In genomic region chr17:25462236-25462875, GRCm38 (mm10) we compare ENCODE assay signal across 11 mouse cellular contexts. TPM values are rescaled to one million over a fixed set of nuclear protein-coding genes. Genes with fewer than 3 reads are reported as not detected.
DNase-seq lines count a peak whose midpoint lies in the region; ATAC-seq and TF ChIP-seq lines count a peak whose summit lies in the region.
"Had no signal": no experiment of that assay in that cellular context is flagged by ENCODE, and none has a peak within 500 bp of the region (broad histone marks: within the 10 kb centered on the region; RNA-seq: fewer than 3 reads in every experiment).

No protein-coding gene starts in this region.

- TF ChIP-seq CTCF in cerebellum, adult 2 months (IDR thresholded peaks at IDR 0.05; ENCODE audit: borderline replicate concordance, insufficient read depth, low read depth, low read length), result no peak

- 18% methylated on average over 9 of the region's 9 CpGs for WGBS in heart, embryonic 11.5 days (ENCODE audit: insufficient replicate concordance)
- WGBS in heart, embryonic 15.5 days, result 21% methylated on average over 9 of the region's 9 CpGs
- 7% methylated on average over 9 of the region's 9 CpGs for WGBS in limb, embryonic 15.5 days
- WGBS in cerebellum, adult 2 months, result 36% methylated on average over 9 of the region's 9 CpGs

- peak overlapping the region; percentile 59 for H3K9ac ChIP-seq in heart, embryonic 11.5 days (ENCODE audit: low read depth, low read length)
- H3K9ac ChIP-seq in heart, embryonic 15.5 days, result peak overlapping the region; percentile 14; the same call in 1 of the 2 replicates
- H3K9ac ChIP-seq in limb, embryonic 15.5 days, result no peak overlapping the region
- H3K9ac ChIP-seq: liver, embryonic 13.5 days had no signal

- no peaks in the 10 kb centered on the region for H3K36me3 ChIP-seq in heart, embryonic 11.5 days (ENCODE audit: control insufficient read depth, insufficient read depth, low read length)
- no peaks in the 10 kb centered on the region for H3K36me3 ChIP-seq in heart, embryonic 15.5 days
- H3K36me3 ChIP-seq in limb, embryonic 15.5 days, result no peaks in the 10 kb centered on the region
- H3K36me3 ChIP-seq: liver, embryonic 13.5 days had no signal

- DNase-seq in heart, adult 8-10 months (ENCODE audit: low spot score), result no peak
- peak; percentile 49 for DNase-seq in embryo, embryonic 11 days
- no peak for DNase-seq in gastrocnemius, postnatal 10 days
- DNase-seq in cerebellum, adult 2 months, result no peak
- DNase-seq in layer of hippocampus, adult 11-12 months (ENCODE audit: low spot score), result no peak
- DNase-seq: liver, embryonic 13.5 days; right cerebral cortex, adult 18-20 months had no signal

- no peak for TF ChIP-seq POLR2A in cerebellum, adult 2 months (IDR thresholded peaks at IDR 0.05; ENCODE audit: borderline replicate concordance, insufficient read depth, low read length)

- peak overlapping the region; percentile 97 for H3K27ac ChIP-seq in heart, embryonic 11.5 days (ENCODE audit: low read depth, low read length)
- H3K27ac ChIP-seq in heart, embryonic 15.5 days, result peak overlapping the region; percentile 96
- peak overlapping the region; percentile 38; the same call in 1 of the 2 replicates for H3K27ac ChIP-seq in limb, embryonic 15.5 days
- H3K27ac ChIP-seq in cerebellum, adult 2 months (ENCODE audit: insufficient read depth, low read length), result no peak overlapping the region
- H3K27ac ChIP-seq: liver, embryonic 13.5 days had no signal

- H3K27me3 ChIP-seq in heart, embryonic 11.5 days (ENCODE audit: control insufficient read depth, insufficient read depth, low read length), result no peaks in the 10 kb centered on the region
- no peaks in the 10 kb centered on the region for H3K27me3 ChIP-seq in heart, embryonic 15.5 days
- no peaks in the 10 kb centered on the region for H3K27me3 ChIP-seq in limb, embryonic 15.5 days
- H3K27me3 ChIP-seq in cerebellum, adult 2 months (ENCODE audit: control insufficient read depth, insufficient read depth, low read length), result no peaks in the 10 kb centered on the region
- H3K27me3 ChIP-seq: liver, embryonic 13.5 days had no signal

- no peaks in the 10 kb centered on the region for H3K9me3 ChIP-seq in heart, embryonic 11.5 days (replicated peaks; ENCODE audit: control insufficient read depth, low read length)
- no peaks in the 10 kb centered on the region for H3K9me3 ChIP-seq in heart, embryonic 15.5 days (replicated peaks)
- no peaks in the 10 kb centered on the region for H3K9me3 ChIP-seq in limb, embryonic 15.5 days
- H3K9me3 ChIP-seq: liver, embryonic 13.5 days had no signal

- ATAC-seq in heart, embryonic 11.5 days (replicated peaks; ENCODE audit: insufficient number of reproducible peaks, low FRiP score, low TSS enrichment), result peak; percentile 78
- ATAC-seq in heart, embryonic 15.5 days (replicated peaks; ENCODE audit: insufficient number of reproducible peaks, insufficient read depth, low FRiP score, low read depth), result peak; percentile 90
- ATAC-seq in limb, embryonic 15.5 days (ENCODE audit: insufficient number of reproducible peaks, low FRiP score, low TSS enrichment, low read depth), result peak; percentile 83

- peak overlapping the region; percentile 46 for H3K4me2 ChIP-seq in heart, embryonic 11.5 days
- peak overlapping the region; percentile 37; the same call in 1 of the 2 replicates for H3K4me2 ChIP-seq in heart, embryonic 15.5 days
- no peak overlapping the region for H3K4me2 ChIP-seq in limb, embryonic 15.5 days
- H3K4me2 ChIP-seq: liver, embryonic 13.5 days had no signal

- 0 out of 2 replicates have a peak overlapping the region, but pooled peaks have one; percentile 11 for H3K4me3 ChIP-seq in heart, embryonic 11.5 days (ENCODE audit: low read depth, low read length)
- peak overlapping the region; percentile 10; the same call in 1 of the 2 replicates for H3K4me3 ChIP-seq in heart, embryonic 15.5 days
- no peak overlapping the region for H3K4me3 ChIP-seq in limb, embryonic 15.5 days
- no peak overlapping the region for H3K4me3 ChIP-seq in cerebellum, adult 2 months (replicated peaks; ENCODE audit: insufficient read depth, low read depth, low read length)
- H3K4me3 ChIP-seq: liver, embryonic 13.5 days had no signal

- peaks cover 18% of the 10 kb centered on the region for H3K4me1 ChIP-seq in heart, embryonic 11.5 days (ENCODE audit: control insufficient read depth, insufficient read depth, low read length)
- H3K4me1 ChIP-seq in heart, embryonic 15.5 days (replicated peaks), result peaks cover 39% of the 10 kb centered on the region
- H3K4me1 ChIP-seq in limb, embryonic 15.5 days, result peaks cover 11% of the 10 kb centered on the region
- H3K4me1 ChIP-seq in cerebellum, adult 2 months (ENCODE audit: control insufficient read depth, insufficient read depth, low read length), result no peaks in the 10 kb centered on the region

RNA-seq across cellular contexts. Expression of gene Tekt4, which starts 7.9 kb away (rescaled TPM):
- 0.97 and 1.2 TPM in 2 replicates for polyA plus RNA-seq in heart, embryonic 11.5 days (2014; fragmentation: Nextera tagmentation; extraction: Ambion mirVana)
- under 1 TPM in 3 of 4 experiments, not detected in 1; 0.28 to 0.46 (median 0.33) TPM for total RNA-seq in heart, adult 8-10 months (2022)
- 0.41 and 0.45 TPM in 2 replicates for polyA plus RNA-seq in heart, embryonic 15.5 days (2015; fragmentation: Nextera tagmentation; extraction: Ambion mirVana)
- not detected in 2 replicates for polyA plus RNA-seq in limb, embryonic 15.5 days (2015; fragmentation: Nextera tagmentation; extraction: Ambion mirVana)
- not detected for total RNA-seq in gastrocnemius, postnatal 10 days (2021)
- 1.1 and 1.3 TPM in 2 replicates for polyA plus RNA-seq in cerebellum, adult 2 months (2012; rRNA removed)
- total RNA-seq: gastrocnemius, adult 8-10 months had no signal
- polyA plus RNA-seq: liver, embryonic 13.5 days had no signal

RNA-seq across cellular contexts. Expression of gene Cacna1h, which starts 28.8 kb away (rescaled TPM):
- 10.3 and 10.6 TPM in 2 replicates for polyA plus RNA-seq in heart, embryonic 11.5 days (2014; fragmentation: Nextera tagmentation; extraction: Ambion mirVana)
- total RNA-seq in heart, adult 8-10 months (2022), result 1 to 10 TPM; 3.9 to 9.7 (median 7.7) TPM
- 5.5 and 6.5 TPM in 2 replicates for polyA plus RNA-seq in heart, embryonic 15.5 days (2015; fragmentation: Nextera tagmentation; extraction: Ambion mirVana)
- polyA plus RNA-seq in limb, embryonic 15.5 days (2015; fragmentation: Nextera tagmentation; extraction: Ambion mirVana), result 3.8 and 4.8 TPM in 2 replicates
- total RNA-seq in gastrocnemius, postnatal 10 days (2021), result 1 to 10 TPM; 3.2 to 7.0 TPM
- polyA plus RNA-seq in cerebellum, adult 2 months (2012; rRNA removed), result 10.8 and 12.4 TPM in 2 replicates

RNA-seq across cellular contexts. Expression of gene Sstr5, which starts 34.7 kb away (rescaled TPM):
- polyA plus RNA-seq in heart, embryonic 11.5 days (2014; fragmentation: Nextera tagmentation; extraction: Ambion mirVana), result 0.84 and 1.0 TPM in 2 replicates
- total RNA-seq in heart, adult 8-10 months (2022), result not detected
- polyA plus RNA-seq in heart, embryonic 15.5 days (2015; fragmentation: Nextera tagmentation; extraction: Ambion mirVana), result 0.06 and 0.20 TPM in 2 replicates
- polyA plus RNA-seq in limb, embryonic 15.5 days (2015; fragmentation: Nextera tagmentation; extraction: Ambion mirVana), result 0.08 TPM in 1 of 2 replicates, not detected in the other
- total RNA-seq in gastrocnemius, postnatal 10 days (2021), result not detected
- 0.11 and 0.16 TPM in 2 replicates for polyA plus RNA-seq in cerebellum, adult 2 months (2012; rRNA removed)
- total RNA-seq: gastrocnemius, adult 8-10 months had no signal
- polyA plus RNA-seq: liver, embryonic 13.5 days had no signal

Comparison
In these comparisons a context has a peak if more than half of its experiments do, and no peak if none do; other contexts are left out.
1. H3K4me3 ChIP-seq: peak in heart, embryonic 11.5 days (single experiment) and heart, embryonic 15.5 days (single experiment); none in limb, embryonic 15.5 days (single experiment) and cerebellum, adult 2 months (single experiment).
2. Peak in every context shown above with its lines, with median percentiles within 50 percentile points of each other: ATAC-seq.